Mouse (Mus musculus) kidney, adult 8-10 months (tissue): ENCODE results near the gene Ergic1.
A peak's percentile ranks its signal among the peaks of the same experiment; 100 is the strongest.

Source experiments
- DNase-seq, 2 experiments: peaks; one replicate each; pipeline ENCODE4 v3.0.0; 2022

Gene Ergic1

GRCm38 (mm10) chr17:26602371-26602885, 41.1 kb downstream of the Ergic1 start:
- peak; percentile 74 to 81 for DNase-seq

- no peak for DNase-seq
Measured at GRCm38 (mm10) chr17:26603311-26603710, 42.0 kb downstream of the Ergic1 start.

- DNase-seq: no peak
Measured at GRCm38 (mm10) chr17:26605636-26606035, 44.3 kb downstream of the Ergic1 start.

- no peak for DNase-seq
Measured at GRCm38 (mm10) chr17:26606516-26606915, 45.2 kb downstream of the Ergic1 start.

- no peak for DNase-seq
Measured at GRCm38 (mm10) chr17:26608348-26608747, 47.1 kb downstream of the Ergic1 start.

GRCm38 (mm10) chr17:26608877-26609276, 47.6 kb downstream of the Ergic1 start:
- no peak for DNase-seq

GRCm38 (mm10) chr17:26609820-26610219, 48.5 kb downstream of the Ergic1 start:
- no peak for DNase-seq

GRCm38 (mm10) chr17:26611328-26611727, 50.0 kb downstream of the Ergic1 start:
- DNase-seq: no peak

- no peak for DNase-seq
Measured at GRCm38 (mm10) chr17:26611918-26612317, 50.6 kb downstream of the Ergic1 start.

GRCm38 (mm10) chr17:26614286-26614685, 53.0 kb downstream of the Ergic1 start:
- DNase-seq: no peak

- no peak for DNase-seq
Measured at GRCm38 (mm10) chr17:26614708-26615486, 53.6 kb downstream of the Ergic1 start.

GRCm38 (mm10) chr17:26616696-26617095, 55.4 kb downstream of the Ergic1 start:
- peak; percentile 91 to 92 for DNase-seq

GRCm38 (mm10) chr17:26618498-26618897, 57.2 kb downstream of the Ergic1 start:
- DNase-seq: no peak

- no peak for DNase-seq
Measured at GRCm38 (mm10) chr17:26619577-26619976, 58.3 kb downstream of the Ergic1 start.

- no peak for DNase-seq
Measured at GRCm38 (mm10) chr17:26620292-26620691, 59.0 kb downstream of the Ergic1 start.

- peak; percentile 92 to 93 for DNase-seq
Measured at GRCm38 (mm10) chr17:26620786-26621766, 59.8 kb downstream of the Ergic1 start.

GRCm38 (mm10) chr17:26621912-26622311, 60.6 kb downstream of the Ergic1 start:
- no peak for DNase-seq

GRCm38 (mm10) chr17:26623991-26624390, 62.7 kb downstream of the Ergic1 start:
- DNase-seq: no peak

GRCm38 (mm10) chr17:26624999-26625398, 63.7 kb downstream of the Ergic1 start:
- no peak for DNase-seq

- DNase-seq: no peak
Measured at GRCm38 (mm10) chr17:26625521-26626010, 64.3 kb downstream of the Ergic1 start.

- DNase-seq: no peak
Measured at GRCm38 (mm10) chr17:26628479-26628878, 67.2 kb downstream of the Ergic1 start.

GRCm38 (mm10) chr17:26628936-26629335, 67.6 kb downstream of the Ergic1 start:
- no peak for DNase-seq

- DNase-seq: no peak
Measured at GRCm38 (mm10) chr17:26631811-26632327, 70.6 kb downstream of the Ergic1 start.
